8 mouse cellular contexts compared by ENCODE assay signal in genomic region chr2:30692561-30693205, GRCm38 (mm10).
DNase-seq lines count a peak whose midpoint lies in the region; ATAC-seq and TF ChIP-seq lines count a peak whose summit lies in the region.

No protein-coding gene starts in this region.

- under 1% methylated on average over 12 of the region's 13 CpGs for WGBS in forebrain, embryonic 14.5 days
- WGBS in hindbrain, postnatal 0 days: 2% methylated on average over 11 of the region's 13 CpGs
- WGBS in liver, embryonic 16.5 days (ENCODE audit: insufficient replicate concordance): 11% methylated on average over 13 of the region's 13 CpGs

- peak overlapping the region; percentile 64 for H3K4me2 ChIP-seq in forebrain, embryonic 14.5 days (ENCODE audit: low read length)
- peak overlapping the region; percentile 53 for H3K4me2 ChIP-seq in hindbrain, postnatal 0 days (ENCODE audit: low read depth, low read length)
- H3K4me2 ChIP-seq in liver, embryonic 16.5 days (ENCODE audit: low read depth, low read length): no peak overlapping the region

- peaks cover 31% of the 10 kb centered on the region for H3K4me1 ChIP-seq in forebrain, embryonic 14.5 days (ENCODE audit: control insufficient read depth, insufficient read depth, low read length)
- H3K4me1 ChIP-seq in hindbrain, postnatal 0 days (ENCODE audit: insufficient read depth, low read length): peaks cover 34% of the 10 kb centered on the region
- H3K4me1 ChIP-seq in liver, embryonic 16.5 days (ENCODE audit: control insufficient read depth, low read depth, low read length): no peaks in the 10 kb centered on the region; the same call in none of the 2 replicates

- peak overlapping the region; percentile 76 for H3K9ac ChIP-seq in forebrain, embryonic 14.5 days (ENCODE audit: low read length)
- H3K9ac ChIP-seq in hindbrain, postnatal 0 days (replicated peaks; ENCODE audit: low read length): peak overlapping the region; percentile 13; the same call in 1 of the 2 replicates
- no peak overlapping the region for H3K9ac ChIP-seq in liver, embryonic 16.5 days (ENCODE audit: low read depth, low read length)

- TF ChIP-seq CTCF in layer of hippocampus, adult 2 months (conservative IDR thresholded peaks at IDR 0.05): no peak
- no peak for TF ChIP-seq CTCF in hindbrain, postnatal 0 days (IDR thresholded peaks at IDR 0.05; ENCODE audit: low read depth)

- peak; percentile 86 for ATAC-seq in forebrain, embryonic 14.5 days
- ATAC-seq in hindbrain, postnatal 0 days: peak; percentile 85
- ATAC-seq in liver, embryonic 16.5 days (ENCODE audit: low read depth): no peak; the same call in 1 of the 2 replicates
- ATAC-seq in megakaryocyte-erythroid progenitor cell, adult 5-6 weeks (replicated peaks; ENCODE audit: low FRiP score, low TSS enrichment, poor library complexity, severe bottlenecking): no peak

- peak overlapping the region; percentile 32; the same call in 1 of the 2 replicates for H3K4me3 ChIP-seq in layer of hippocampus, adult 2 months
- H3K4me3 ChIP-seq in forebrain, embryonic 14.5 days (ENCODE audit: low read depth, low read length): 0 out of 2 replicates have a peak overlapping the region, but pooled peaks have one; percentile 31
- H3K4me3 ChIP-seq in hindbrain, postnatal 0 days (ENCODE audit: low read length): 0 out of 2 replicates have a peak overlapping the region, but pooled peaks have one; percentile 6
- no peak overlapping the region for H3K4me3 ChIP-seq in liver, embryonic 16.5 days (ENCODE audit: low read depth, low read length)

- no peaks in the 10 kb centered on the region for H3K9me3 ChIP-seq in forebrain, embryonic 14.5 days (replicated peaks; ENCODE audit: control insufficient read depth, low read length)
- no peaks in the 10 kb centered on the region for H3K9me3 ChIP-seq in hindbrain, postnatal 0 days (ENCODE audit: low read length)
- H3K9me3 ChIP-seq in liver, embryonic 16.5 days (replicated peaks; ENCODE audit: control insufficient read depth, low read length): no peaks in the 10 kb centered on the region

- DNase-seq in layer of hippocampus, adult 2 months (ENCODE audit: low spot score in 2 of 2): no peak
- no peak for DNase-seq in layer of hippocampus, postnatal 25 days (ENCODE audit: extremely low spot score in 1 of 2, low spot score in 1 of 2)
- peak; percentile 38 to 62 for DNase-seq in adrenal gland, postnatal 36 days
- DNase-seq in forebrain, embryonic 14.5 days (ENCODE audit: low spot score): peak; percentile 94
- peak; percentile 90 for DNase-seq in hindbrain, postnatal 0 days (ENCODE audit: low spot score)
- peak; percentile 53 for DNase-seq in ovary, postnatal 10 days (ENCODE audit: low spot score)

- H3K27ac ChIP-seq in layer of hippocampus, adult 2 months: peak overlapping the region; percentile 100
- peak overlapping the region; percentile 100 for H3K27ac ChIP-seq in forebrain, embryonic 14.5 days (ENCODE audit: low read depth, low read length)
- peak overlapping the region; percentile 95 for H3K27ac ChIP-seq in hindbrain, postnatal 0 days
- H3K27ac ChIP-seq in liver, embryonic 16.5 days (ENCODE audit: low read length): 0 out of 2 replicates have a peak overlapping the region, but pooled peaks have one; percentile 2

- no peaks in the 10 kb centered on the region for H3K27me3 ChIP-seq in forebrain, embryonic 14.5 days (replicated peaks; ENCODE audit: control insufficient read depth, insufficient read depth, low read length)
- no peaks in the 10 kb centered on the region for H3K27me3 ChIP-seq in hindbrain, postnatal 0 days (ENCODE audit: insufficient read depth, low read length)
- peaks cover 28% of the 10 kb centered on the region for H3K27me3 ChIP-seq in liver, embryonic 16.5 days (ENCODE audit: control insufficient read depth, insufficient read depth, low read depth, low read length)

- no peaks in the 10 kb centered on the region for H3K36me3 ChIP-seq in forebrain, embryonic 14.5 days (ENCODE audit: control insufficient read depth, insufficient read depth, low read length)
- no peaks in the 10 kb centered on the region for H3K36me3 ChIP-seq in hindbrain, postnatal 0 days (ENCODE audit: insufficient read depth, low read length)
- no peaks in the 10 kb centered on the region for H3K36me3 ChIP-seq in liver, embryonic 16.5 days (ENCODE audit: control insufficient read depth, insufficient read depth)

Comparison
In these comparisons a context has a peak if more than half of its experiments do, and no peak if none do; other contexts are left out.
1. DNase-seq: peak in adrenal gland, postnatal 36 days (2 of 2), forebrain, embryonic 14.5 days (single experiment), hindbrain, postnatal 0 days (single experiment) and ovary, postnatal 10 days (single experiment); none in layer of hippocampus, adult 2 months (0 of 2) and layer of hippocampus, postnatal 25 days (0 of 2).
2. H3K27ac ChIP-seq: peak in every context shown above with its lines; median percentile 100 in layer of hippocampus, adult 2 months; 100 in forebrain, embryonic 14.5 days; 95 in hindbrain, postnatal 0 days; 2 in liver, embryonic 16.5 days.
3. ATAC-seq: peak in forebrain, embryonic 14.5 days (single experiment) and hindbrain, postnatal 0 days (single experiment); none in liver, embryonic 16.5 days (single experiment) and megakaryocyte-erythroid progenitor cell, adult 5-6 weeks (single experiment).